Mouse (Mus musculus) CH12.LX (cell line): ENCODE measurements at regions not wholly inside any gene's neighbourhood (a gene's known extent, or its start where the extent isn't known, plus 50 kb on each side); places are given as distances from the start of the nearest gene placed in this dataset.

Experiments used
- DNase-seq: peaks from one replicate; pipeline ENCODE4 v3.0.0-alpha.2; 2013; ENCODE audit errors: extremely low read depth
- H3K27ac ChIP-seq: 2 replicates; pipeline ENCODE4 v1.5.1; 2012; ENCODE audit warnings: low read depth, mild to moderate bottlenecking, control low read depth, moderate library complexity; ENCODE audit not compliant: insufficient read depth
- H3K27me3 ChIP-seq: replicated peaks from 2 replicates; pipeline ENCODE3; 2012; ENCODE audit warnings: inconsistent platforms
- H3K36me3 ChIP-seq, 2 experiments: replicated peaks in 1 of 2; 2 replicates each; pipeline versions ENCODE3 to v1.6.1; 2012; ENCODE audit warnings: inconsistent platforms in 1 of 2, low read length in 1 of 2, mild to moderate bottlenecking in 1 of 2, mixed read lengths in 1 of 2, moderate library complexity in 1 of 2; ENCODE audit not compliant: control insufficient read depth in 1 of 2, insufficient read depth in 1 of 2
- H3K4me1 ChIP-seq, 2 experiments: 2 replicates each; pipeline ENCODE4 v1.6.1; 2012; ENCODE audit warnings: inconsistent platforms in 1 of 2, moderate library complexity in 1 of 2; ENCODE audit not compliant: insufficient read depth in 2 of 2, control insufficient read depth in 1 of 2
- H3K4me2 ChIP-seq: 2 replicates; pipeline ENCODE4 v1.6.1; 2012; ENCODE audit warnings: low read depth, mild to moderate bottlenecking, control low read depth; ENCODE audit not compliant: poor library complexity, insufficient read depth, severe bottlenecking
- H3K4me3 ChIP-seq, 3 experiments: fragments of 150-350 bp in 1 of 3; sonication (generic) in 1 of 3; replicated peaks in 1 of 3; 2 replicates each; pipeline versions ENCODE3 to v1.5.1; 2011 to 2012; ENCODE audit warnings: low read depth in 2 of 3, low read length in 2 of 3, mild to moderate bottlenecking in 2 of 3, moderate library complexity in 2 of 3, control low read depth in 1 of 3, improper control_type of control experiment in 1 of 3, inconsistent platforms in 1 of 3, mixed read lengths in 1 of 3; ENCODE audit not compliant: poor library complexity in 1 of 3
- H3K79me2 ChIP-seq: replicated peaks from 2 replicates; pipeline ENCODE4 v1.6.1; 2012; ENCODE audit warnings: mild to moderate bottlenecking, moderate library complexity; ENCODE audit not compliant: control insufficient read depth, poor library complexity, insufficient read depth, severe bottlenecking; ENCODE audit errors: extremely low read depth
- H3K9ac ChIP-seq: 2 replicates; pipeline ENCODE4 v1.6.1; 2012; ENCODE audit warnings: low read depth, mild to moderate bottlenecking, control low read depth, moderate library complexity; ENCODE audit not compliant: insufficient read depth
- H3K9me3 ChIP-seq: replicated peaks from 2 replicates; pipeline ENCODE3; 2012; ENCODE audit warnings: low read length, inconsistent platforms, mixed read lengths
- CHD1 ChIP-seq: IDR thresholded peaks from 2 replicates; pipeline ENCODE4 v1.6.1; 2012; ENCODE audit warnings: low read depth, low read length, improper control_type of control experiment, inconsistent platforms
- CTCF ChIP-seq, 2 experiments: IDR thresholded peaks in 1 of 2; conservative IDR thresholded peaks in 1 of 2; 2 replicates each; pipeline ENCODE4 v1.5.1; 2011 to 2012; ENCODE audit warnings: low read depth in 2 of 2, low read length in 2 of 2, improper control_type of control experiment in 1 of 2, inconsistent platforms in 1 of 2, mild to moderate bottlenecking in 1 of 2, moderate library complexity in 1 of 2
- E2F4 ChIP-seq: IDR thresholded peaks from 2 replicates; pipeline ENCODE4 v1.6.1; 2011; ENCODE audit warnings: low read depth, low read length, improper control_type of control experiment; ENCODE audit not compliant: insufficient replicate concordance
- GABPA ChIP-seq: IDR thresholded peaks from 2 replicates; pipeline ENCODE4 v1.6.1; 2012; ENCODE audit warnings: low read depth, low read length, improper control_type of control experiment, inconsistent platforms; ENCODE audit not compliant: insufficient replicate concordance
- HCFC1 ChIP-seq: IDR thresholded peaks from 2 replicates; pipeline ENCODE4 v1.6.1; 2012; ENCODE audit warnings: low read depth, mild to moderate bottlenecking, inconsistent platforms, low read length, improper control_type of control experiment
- IRF4 ChIP-seq: IDR thresholded peaks from 2 replicates; pipeline ENCODE4 v1.6.1; 2014; ENCODE audit warnings: low read depth, mild to moderate bottlenecking, inconsistent platforms, low read length, improper control_type of control experiment
- JUN ChIP-seq: IDR thresholded peaks from 2 replicates; pipeline ENCODE4 v1.6.1; 2011; ENCODE audit warnings: low read depth, mild to moderate bottlenecking, low read length, improper control_type of control experiment, moderate library complexity; ENCODE audit not compliant: insufficient read depth
- KAT2A ChIP-seq: IDR thresholded peaks from 2 replicates; pipeline ENCODE4 v1.6.1; 2012; ENCODE audit warnings: low read length, improper control_type of control experiment, inconsistent platforms; ENCODE audit not compliant: insufficient replicate concordance
- MAX ChIP-seq: IDR thresholded peaks from 2 replicates; pipeline ENCODE4 v1.6.1; 2011; ENCODE audit warnings: low read length, improper control_type of control experiment
- MAZ ChIP-seq: IDR thresholded peaks from 2 replicates; pipeline ENCODE4 v1.6.1; 2012; ENCODE audit warnings: low read depth, mild to moderate bottlenecking, inconsistent platforms, low read length, improper control_type of control experiment, moderate library complexity
- MEF2A ChIP-seq: IDR thresholded peaks from 2 replicates; pipeline ENCODE4 v1.6.1; 2014; ENCODE audit warnings: low read depth, mild to moderate bottlenecking, inconsistent platforms, low read length, improper control_type of control experiment, borderline replicate concordance
- MXI1 ChIP-seq: IDR thresholded peaks from 2 replicates; pipeline ENCODE4 v1.6.1; 2011; ENCODE audit warnings: mild to moderate bottlenecking, low read depth, low read length, improper control_type of control experiment
- POLR2AphosphoS2 ChIP-seq: IDR thresholded peaks from 2 replicates; pipeline ENCODE4 v1.6.1; 2011; ENCODE audit warnings: low read depth, low read length, improper control_type of control experiment
- RCOR1 ChIP-seq: conservative IDR thresholded peaks from 2 replicates; pipeline ENCODE4 v1.6.1; 2012; ENCODE audit warnings: low read depth, mild to moderate bottlenecking, inconsistent platforms, low read length, improper control_type of control experiment
- TCF12 ChIP-seq: IDR thresholded peaks from 2 replicates; pipeline ENCODE4 v1.6.1; 2014; ENCODE audit warnings: low read depth, mild to moderate bottlenecking, inconsistent platforms, low read length, improper control_type of control experiment
- USF1 ChIP-seq: IDR thresholded peaks from 2 replicates; pipeline ENCODE4 v1.6.1; 2014; ENCODE audit warnings: low read depth, mild to moderate bottlenecking, inconsistent platforms, low read length, improper control_type of control experiment
- ZKSCAN1 ChIP-seq: IDR thresholded peaks from 2 replicates; pipeline ENCODE4 v1.6.1; 2012; ENCODE audit warnings: low read depth, inconsistent platforms, low read length, improper control_type of control experiment, borderline replicate concordance
- ZNF384 ChIP-seq: IDR thresholded peaks from 2 replicates; pipeline ENCODE4 v1.6.1; 2012; ENCODE audit warnings: low read depth, low read length, improper control_type of control experiment, inconsistent platforms
- dilution Hi-C: fragments of 300-500 bp; cut with MboI; formaldehyde crosslinking; loops from 2 replicates; pipeline ENCODE4 v1.14.3; 2020; ENCODE audit warnings: low sequenced_read_pairs; ENCODE audit not compliant: extremely low pct_unique_long_range_greater_than_20kb, extremely low pct_ligation_motif_present
- in situ Hi-C: fragments of 300-500 bp; cut with MboI; formaldehyde crosslinking; loops from 3 replicates; pipeline ENCODE4 v1.14.3; 2019; ENCODE audit warnings: low sequenced_read_pairs, low pct_ligation_motif_present, low pct_unique_long_range_greater_than_20kb, mixed read lengths

DNA sequence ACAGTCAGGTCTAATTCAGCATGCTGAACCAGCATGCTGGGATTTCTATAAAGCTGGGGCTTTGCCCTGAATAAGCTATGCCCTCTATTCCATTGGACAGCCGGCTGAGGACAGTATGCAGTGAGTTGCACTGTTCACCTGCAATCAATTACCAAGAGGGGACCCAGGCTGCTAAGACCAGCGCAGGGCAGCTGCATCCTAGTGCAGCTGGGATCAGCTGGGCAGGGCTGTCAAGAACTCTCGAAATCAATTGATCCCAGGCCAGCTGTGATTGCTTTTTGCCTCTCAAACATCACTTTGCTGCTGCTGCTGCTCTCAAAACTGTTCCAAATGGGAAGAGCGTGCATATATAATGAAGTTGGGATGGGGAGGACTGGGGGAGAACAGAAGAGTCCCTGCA, 196.3 kb upstream of the Ferd3l start:
- no peaks in the 10 kb centered on the region for H3K4me1 ChIP-seq
- no peak overlapping the region for H3K4me2 ChIP-seq
- no peak overlapping the region for H3K27ac ChIP-seq
- no peak for DNase-seq
- no peak overlapping the region for H3K4me3 ChIP-seq
- in situ Hi-C loops = no loop called here
- no peaks in the 10 kb centered on the region for H3K9me3 ChIP-seq
- H3K9ac ChIP-seq = no peak overlapping the region
- no peaks in the 10 kb centered on the region for H3K79me2 ChIP-seq
- H3K36me3 ChIP-seq = no peaks in the 10 kb centered on the region
- TF ChIP-seq JUN = no peak
- TF ChIP-seq ZKSCAN1 = no peak
- no peak for TF ChIP-seq KAT2A
- TF ChIP-seq, all 38 proteins: peak for 0
- dilution Hi-C loops = no loop called here
- no peaks in the 10 kb centered on the region for H3K27me3 ChIP-seq

DNA sequence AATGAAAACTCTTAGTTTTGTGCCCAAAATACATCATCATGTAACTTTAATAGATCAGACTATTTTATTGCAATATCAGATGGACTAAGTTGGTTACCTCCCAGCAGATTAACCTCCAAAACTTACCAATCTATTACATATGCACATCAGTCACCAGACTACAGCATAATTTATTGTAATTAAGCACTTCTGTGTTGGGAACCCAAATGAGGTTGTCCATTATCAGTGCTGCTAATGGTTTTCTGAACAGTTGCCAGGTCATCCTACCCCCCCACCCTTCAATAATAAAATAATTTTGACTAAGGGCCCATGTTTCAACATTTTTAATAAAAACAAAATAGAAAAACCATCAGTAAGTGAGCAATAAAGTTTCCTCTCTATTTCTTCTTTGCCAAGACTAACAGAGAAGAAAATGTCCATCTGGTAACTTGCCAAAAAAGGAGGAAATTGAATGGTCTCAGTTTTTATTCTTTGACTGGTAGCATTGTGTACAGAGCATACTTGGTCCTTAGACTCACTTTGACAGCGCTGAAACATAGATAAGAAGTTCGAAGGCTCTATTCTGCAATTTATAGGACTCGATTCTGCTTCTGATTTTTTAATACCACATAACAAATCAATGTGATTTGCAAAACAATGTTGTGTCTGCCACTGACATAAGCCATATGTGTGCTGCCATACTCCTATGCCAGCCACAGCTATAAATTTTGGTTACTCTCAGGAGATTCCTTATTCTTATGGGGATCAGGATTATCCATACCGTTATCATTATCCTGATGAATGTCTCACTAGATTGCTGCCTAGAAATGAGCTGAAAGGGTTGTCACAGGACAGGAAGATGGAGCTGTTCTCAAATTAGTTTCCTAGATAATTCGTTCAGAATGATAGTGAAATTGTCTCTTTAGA, 152.4 kb upstream of the Ferd3l start:
- H3K4me2 ChIP-seq = no peak overlapping the region
- H3K27ac ChIP-seq = no peak overlapping the region
- TF ChIP-seq IRF4 (no peak), HCFC1 (no peak), E2F4 (no peak), ZKSCAN1 (no peak), CTCF (conservative IDR thresholded peaks at IDR 0.05 in 1 of 2, IDR thresholded peaks at IDR 0.05 in 1 of 2; ENCODE audit: low read depth in 2 of 2, low read length in 2 of 2) (no peak), ZNF384 (no peak), MXI1 (no peak), GABPA (no peak), KAT2A (no peak), MAZ (no peak)
- no peaks in the 10 kb centered on the region for H3K36me3 ChIP-seq
- no peaks in the 10 kb centered on the region for H3K9me3 ChIP-seq
- no peaks in the 10 kb centered on the region for H3K79me2 ChIP-seq
- in situ Hi-C loops (no loop called here), dilution Hi-C loops (no loop called here)
- H3K9ac ChIP-seq = no peak overlapping the region
- no peak overlapping the region for H3K4me3 ChIP-seq
- DNase-seq = no peak
- H3K27me3 ChIP-seq = no peaks in the 10 kb centered on the region
- H3K4me1 ChIP-seq = peaks cover 4 to 18% of the 10 kb centered on the region in 2 experiments; a peak in 3 of 4 replicates

DNA sequence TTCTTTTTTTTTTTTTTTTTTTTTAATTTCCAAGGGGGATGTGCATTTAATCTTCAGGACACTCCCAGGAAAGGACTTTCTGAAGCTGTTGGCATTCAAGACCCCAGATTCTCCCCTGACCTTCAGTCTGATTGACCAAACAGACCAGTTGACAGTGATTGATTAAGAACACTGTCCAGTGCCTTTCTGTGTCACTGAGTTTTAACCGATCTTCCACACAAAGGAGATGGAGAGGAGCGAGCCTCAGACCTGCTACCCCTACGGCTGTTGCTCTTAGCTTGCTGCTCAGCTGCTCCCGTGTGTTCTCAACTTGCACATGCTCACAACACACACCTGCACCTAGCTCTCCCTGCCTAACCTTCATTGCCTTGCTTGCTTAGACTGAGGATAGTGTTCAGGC, 149.7 kb upstream of the Ferd3l start:
- Histone ChIP-seq H3K79me2 (no peaks in the 10 kb centered on the region), H3K27me3 (no peaks in the 10 kb centered on the region), H3K4me2 (no peak overlapping the region), H3K36me3 (no peaks in the 10 kb centered on the region), H3K9me3 (no peaks in the 10 kb centered on the region), H3K27ac (no peak overlapping the region), H3K9ac (no peak overlapping the region), H3K4me1 (peaks cover 6 to 24% of the 10 kb centered on the region in 2 experiments; a peak in 3 of 4 replicates), H3K4me3 (no peak overlapping the region)
- in situ Hi-C loops = no loop called here
- no peak for DNase-seq
- no peak for TF ChIP-seq MAX
- TF ChIP-seq MEF2A = no peak
- no peak for TF ChIP-seq POLR2AphosphoS2
- no peak for TF ChIP-seq USF1
- TF ChIP-seq GABPA = no peak
- TF ChIP-seq RCOR1 = no peak
- no peak for TF ChIP-seq TCF12
- TF ChIP-seq MAZ = no peak
- TF ChIP-seq CHD1 = no peak
- dilution Hi-C loops = no loop called here
